Mouse (Mus musculus): Measurements from ENCODE around the gene Ints1. TPM values are rescaled to one million over a fixed set of nuclear protein-coding genes. Genes with fewer than 3 reads are reported as not detected.

Gene Ints1
- polyA plus RNA-seq, 1 experiment: 46.4 TPM

DNA sequence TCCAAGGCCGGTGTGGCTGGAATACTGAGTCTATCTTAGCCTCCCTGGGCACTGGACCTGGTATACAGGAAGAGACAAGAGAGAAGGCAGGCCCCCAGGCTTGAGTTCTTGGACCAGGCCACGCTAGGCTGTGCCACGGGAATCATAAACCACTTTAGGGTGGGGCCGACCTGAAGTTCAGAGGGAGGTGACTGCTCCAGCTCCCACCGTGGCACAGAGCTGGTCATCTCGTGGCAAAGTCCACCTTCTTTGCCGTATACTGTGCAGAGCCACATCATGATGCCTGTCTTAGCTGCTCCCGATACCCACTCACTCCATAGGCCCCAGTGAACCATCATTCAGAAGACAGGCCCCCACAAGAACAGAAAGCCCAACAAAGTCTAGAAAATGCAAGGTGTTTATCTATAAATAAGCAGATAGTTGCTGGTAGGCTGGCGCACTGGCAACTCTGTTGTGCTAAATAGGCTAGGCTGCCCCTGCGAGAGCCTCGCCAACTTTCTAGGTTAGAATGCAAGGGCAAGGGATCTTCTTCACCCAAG is 29.2 kb upstream of the Ints1 start:
- TF ChIP-seq USF1 (IDR thresholded peaks at IDR 0.05; ENCODE audit: low read depth) (no peak), E2F4 (IDR thresholded peaks at IDR 0.05; ENCODE audit: insufficient read depth) (no peak), MAX (IDR thresholded peaks at IDR 0.05; ENCODE audit: low read depth) (no peak), POLR2A (IDR thresholded peaks at IDR 0.05; ENCODE audit: insufficient read length, low read depth) (no peak), TCF3 (IDR thresholded peaks at IDR 0.05; ENCODE audit: insufficient read length, low read depth) (no peak), MYOG (IDR thresholded peaks at IDR 0.05; ENCODE audit: control insufficient read depth in 1 of 3, insufficient read depth in 1 of 3, insufficient read length in 2 of 3, low read depth in 2 of 3) (no peak), TCF12 (IDR thresholded peaks at IDR 0.05; ENCODE audit: insufficient read depth, poor library complexity, severe bottlenecking) (no peak), MYOD1 (IDR thresholded peaks at IDR 0.05; ENCODE audit: control insufficient read depth in 1 of 3, insufficient read length in 2 of 3, low read depth in 2 of 3) (no peak), SRF (IDR thresholded peaks at IDR 0.05; ENCODE audit: control insufficient read depth, insufficient read length, low read depth) (no peak), REST (IDR thresholded peaks at IDR 0.05; ENCODE audit: insufficient read depth, insufficient read length) (no peak), POLR2AphosphoS2 (IDR thresholded peaks at IDR 0.05; ENCODE audit: insufficient read length, low read depth) (no peak), CEBPB (IDR thresholded peaks at IDR 0.05; ENCODE audit: insufficient read depth, poor library complexity, severe bottlenecking) (no peak)
- Histone ChIP-seq H3K36me3 (ENCODE audit: control insufficient read depth, insufficient read depth) (peaks cover 2% of the 10 kb centered on the region), H3K79me2 (ENCODE audit: control insufficient read depth, insufficient read depth) (no peaks in the 10 kb centered on the region), H3ac (ENCODE audit: control insufficient read depth, insufficient read length) (no peak overlapping the region), H3K27me3 (ENCODE audit: control insufficient read depth, insufficient read depth, insufficient read length) (no peaks in the 10 kb centered on the region), H3K4me3 (no peak overlapping the region), H3K4me2 (ENCODE audit: low read depth) (no peak overlapping the region)

DNA sequence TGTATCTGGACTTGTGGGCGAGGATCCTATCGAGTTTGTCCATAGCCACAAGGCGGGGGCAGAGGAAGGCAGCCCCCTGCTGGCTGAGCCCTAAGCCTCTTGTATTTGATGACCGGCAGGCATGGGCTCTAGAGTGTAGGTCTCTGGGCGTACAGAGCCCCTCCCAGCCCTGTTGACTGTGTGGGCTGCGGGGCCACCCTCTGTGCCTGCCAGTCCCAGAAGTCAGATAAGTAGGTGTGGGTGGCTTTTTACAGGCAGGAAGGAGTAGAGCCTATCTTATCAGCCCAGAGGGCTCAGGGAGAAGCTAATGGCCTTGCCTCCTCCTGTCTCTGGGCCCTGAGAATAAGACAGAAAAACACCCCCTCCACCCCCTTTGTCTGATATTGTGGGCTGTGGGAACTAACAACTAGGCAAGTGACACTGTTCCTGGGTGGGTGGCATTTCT is 28.7 kb upstream of the Ints1 start:
- no peaks in the 10 kb centered on the region for H3K27me3 ChIP-seq (ENCODE audit: control insufficient read depth, insufficient read depth, insufficient read length)
- H3K36me3 ChIP-seq (ENCODE audit: control insufficient read depth, insufficient read depth): peaks cover 5% of the 10 kb centered on the region
- no peak overlapping the region for H3K4me3 ChIP-seq
- TF ChIP-seq SRF (IDR thresholded peaks at IDR 0.05; ENCODE audit: control insufficient read depth, insufficient read length, low read depth) (no peak), TCF3 (IDR thresholded peaks at IDR 0.05; ENCODE audit: insufficient read length, low read depth) (no peak), MAX (IDR thresholded peaks at IDR 0.05; ENCODE audit: low read depth) (no peak), POLR2AphosphoS2 (IDR thresholded peaks at IDR 0.05; ENCODE audit: insufficient read length, low read depth) (no peak), USF1 (IDR thresholded peaks at IDR 0.05; ENCODE audit: low read depth) (no peak), MYOG (IDR thresholded peaks at IDR 0.05; ENCODE audit: control insufficient read depth in 1 of 3, insufficient read depth in 1 of 3, insufficient read length in 2 of 3, low read depth in 2 of 3) (no peak), REST (IDR thresholded peaks at IDR 0.05; ENCODE audit: insufficient read depth, insufficient read length) (no peak), E2F4 (IDR thresholded peaks at IDR 0.05; ENCODE audit: insufficient read depth) (no peak), MYOD1 (IDR thresholded peaks at IDR 0.05; ENCODE audit: control insufficient read depth in 1 of 3, insufficient read length in 2 of 3, low read depth in 2 of 3) (no peak), TCF12 (IDR thresholded peaks at IDR 0.05; ENCODE audit: insufficient read depth, poor library complexity, severe bottlenecking) (no peak), POLR2A (IDR thresholded peaks at IDR 0.05; ENCODE audit: insufficient read length, low read depth) (no peak), CEBPB (IDR thresholded peaks at IDR 0.05; ENCODE audit: insufficient read depth, poor library complexity, severe bottlenecking) (no peak)
- H3K4me2 ChIP-seq (ENCODE audit: low read depth): no peak overlapping the region
- H3K79me2 ChIP-seq (ENCODE audit: control insufficient read depth, insufficient read depth): no peaks in the 10 kb centered on the region
- H3ac ChIP-seq (ENCODE audit: control insufficient read depth, insufficient read length): no peak overlapping the region

DNA sequence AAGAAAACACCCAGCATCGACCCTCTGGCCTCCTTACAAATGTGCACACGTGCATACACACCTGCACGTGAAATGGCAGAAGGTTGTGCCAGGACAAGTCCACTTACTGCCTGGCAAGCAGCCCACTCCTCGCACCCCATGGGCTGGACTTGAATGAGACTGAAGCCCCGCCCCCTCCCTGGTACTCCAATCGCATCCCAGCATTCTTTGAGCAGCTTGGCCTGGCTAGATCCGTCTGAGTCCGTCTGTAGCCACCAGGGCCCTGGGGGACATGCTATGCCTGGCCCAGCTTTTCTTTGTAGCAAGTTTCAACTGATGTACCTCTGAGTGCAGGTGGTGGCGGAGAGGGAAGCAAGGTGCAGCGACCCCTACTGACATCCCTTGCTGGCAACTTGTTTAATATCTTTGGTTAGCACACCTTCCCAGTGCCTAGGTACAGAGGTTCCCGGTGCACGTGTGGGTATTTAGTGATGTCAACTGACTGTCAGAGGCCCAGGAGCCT is 28.2 kb upstream of the Ints1 start:
- Histone ChIP-seq H3K27me3 (ENCODE audit: control insufficient read depth, insufficient read depth, insufficient read length) (no peaks in the 10 kb centered on the region), H3K36me3 (ENCODE audit: control insufficient read depth, insufficient read depth) (peaks cover 5% of the 10 kb centered on the region), H3K4me2 (ENCODE audit: low read depth) (no peak overlapping the region), H3K79me2 (ENCODE audit: control insufficient read depth, insufficient read depth) (no peaks in the 10 kb centered on the region), H3K4me3 (no peak overlapping the region), H3ac (ENCODE audit: control insufficient read depth, insufficient read length) (no peak overlapping the region)
- TF ChIP-seq POLR2AphosphoS2 (IDR thresholded peaks at IDR 0.05; ENCODE audit: insufficient read length, low read depth) (peak; percentile 60), E2F4 (IDR thresholded peaks at IDR 0.05; ENCODE audit: insufficient read depth) (no peak), USF1 (IDR thresholded peaks at IDR 0.05; ENCODE audit: low read depth) (no peak)

DNA sequence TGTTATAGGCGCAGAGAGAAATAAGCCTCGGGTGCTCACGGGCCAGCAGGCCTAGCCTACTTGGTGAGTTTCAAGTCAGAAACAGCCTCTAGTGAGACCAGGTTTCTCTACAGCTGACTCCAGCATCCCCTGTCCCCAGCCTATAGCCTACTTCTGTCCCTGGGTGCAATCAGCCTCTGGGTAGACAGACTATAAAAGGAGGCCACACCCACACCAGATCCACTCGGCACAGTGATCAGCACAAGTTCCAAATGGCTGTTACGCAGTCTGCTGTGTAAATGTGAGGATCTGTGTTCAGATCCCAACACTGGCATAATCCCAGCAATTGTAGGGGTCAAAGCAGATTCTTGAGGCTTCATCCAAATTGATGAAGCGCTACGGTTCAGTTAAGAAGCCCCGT is 27.7 kb upstream of the Ints1 start:
- TF ChIP-seq E2F4 (IDR thresholded peaks at IDR 0.05; ENCODE audit: insufficient read depth) (no peak), TCF3 (IDR thresholded peaks at IDR 0.05; ENCODE audit: insufficient read length, low read depth) (no peak)
- Histone ChIP-seq H3K79me2 (ENCODE audit: control insufficient read depth, insufficient read depth) (peaks cover 1% of the 10 kb centered on the region), H3ac (ENCODE audit: control insufficient read depth, insufficient read length) (no peak overlapping the region), H3K4me3 (no peak overlapping the region), H3K27me3 (ENCODE audit: control insufficient read depth, insufficient read depth, insufficient read length) (no peaks in the 10 kb centered on the region), H3K36me3 (ENCODE audit: control insufficient read depth, insufficient read depth) (peaks cover 5% of the 10 kb centered on the region), H3K4me2 (ENCODE audit: low read depth) (no peak overlapping the region)

DNA sequence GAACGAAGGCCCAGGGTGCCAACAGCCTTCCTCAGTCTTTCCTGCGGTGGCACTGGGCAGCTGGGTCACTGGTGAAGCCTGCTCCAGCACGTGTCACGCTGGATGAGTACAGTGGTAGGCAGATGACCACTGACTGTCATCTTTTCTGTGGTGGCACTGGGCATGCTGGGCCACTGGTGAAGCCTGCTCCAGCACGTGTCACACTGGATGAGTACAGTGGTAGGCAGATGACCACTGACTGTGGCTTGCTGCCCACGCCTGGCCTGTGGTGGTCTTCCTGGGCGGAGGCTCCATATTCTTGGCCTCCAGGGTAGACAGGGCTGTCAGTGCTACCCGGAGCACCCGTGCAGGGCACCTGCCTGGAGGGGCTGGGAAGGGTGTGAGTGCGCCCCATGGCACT is 26.4 kb upstream of the Ints1 start:
- Histone ChIP-seq H3K4me3 (no peak overlapping the region), H3K36me3 (ENCODE audit: control insufficient read depth, insufficient read depth) (peaks cover 5% of the 10 kb centered on the region), H3K27me3 (ENCODE audit: control insufficient read depth, insufficient read depth, insufficient read length) (no peaks in the 10 kb centered on the region), H3ac (ENCODE audit: control insufficient read depth, insufficient read length) (no peak overlapping the region), H3K79me2 (ENCODE audit: control insufficient read depth, insufficient read depth) (peaks cover 13% of the 10 kb centered on the region), H3K4me2 (ENCODE audit: low read depth) (no peak overlapping the region)
- TF ChIP-seq POLR2A (IDR thresholded peaks at IDR 0.05; ENCODE audit: insufficient read length, low read depth) (peak; percentile 21), POLR2AphosphoS2 (IDR thresholded peaks at IDR 0.05; ENCODE audit: insufficient read length, low read depth) (peak; percentile 19), E2F4 (IDR thresholded peaks at IDR 0.05; ENCODE audit: insufficient read depth) (no peak), MYOD1 (IDR thresholded peaks at IDR 0.05; ENCODE audit: control insufficient read depth in 1 of 3, insufficient read length in 2 of 3, low read depth in 2 of 3) (no peak), MYOG (IDR thresholded peaks at IDR 0.05; ENCODE audit: control insufficient read depth in 1 of 3, insufficient read depth in 1 of 3, insufficient read length in 2 of 3, low read depth in 2 of 3) (no peak)
